Mouse (Mus musculus) left cerebral cortex, adult 2 months (tissue): ENCODE measurements around the gene Mark3. TPM values are rescaled to one million over a fixed set of nuclear protein-coding genes. Genes with fewer than 3 reads are reported as not detected.
A peak's percentile ranks its signal among the peaks of the same experiment; 100 is the strongest.

Experiments
- DNase-seq, 2 experiments: peaks; one replicate each; pipeline ENCODE4 v3.0.0; 2021 to 2022; ENCODE audit warnings: low spot score in 2 of 2, mixed read lengths in 1 of 2; ENCODE audit errors: extremely low spot score in 1 of 2
- H3K27ac ChIP-seq: fragments of 200-600 bp; 2 replicates; pipeline ENCODE4 v1.8.1; 2022
- H3K4me3 ChIP-seq: fragments of 200-600 bp; 2 replicates; pipeline ENCODE4 v1.8.1; 2022
- CTCF ChIP-seq: fragments of 200-600 bp; IDR thresholded peaks from 2 replicates; pipeline ENCODE4 v1.8.1; 2022; ENCODE audit warnings: antibody characterized with exemption, mild to moderate bottlenecking, moderate library complexity
- intact Hi-C: fragments of 180-260 bp; cut with DNase I; formaldehyde crosslinking; loops from one replicate; pipeline ENCODE4 v1.15.1; 2025
- total RNA-seq, 2 experiments: library from RNA; stranded (reverse); gene quantifications; 2 replicates each; pipeline ENCODE4 v1.2.3; 2021

Mark3 gene
- total RNA-seq, 2 experiments from 2014 or later, result 102 TPM

- intact Hi-C loops, result no loop called here
Observed at GRCm38 (mm10) chr12:111562276-111562814, 12.0 kb upstream of the Mark3 start.

DNA sequence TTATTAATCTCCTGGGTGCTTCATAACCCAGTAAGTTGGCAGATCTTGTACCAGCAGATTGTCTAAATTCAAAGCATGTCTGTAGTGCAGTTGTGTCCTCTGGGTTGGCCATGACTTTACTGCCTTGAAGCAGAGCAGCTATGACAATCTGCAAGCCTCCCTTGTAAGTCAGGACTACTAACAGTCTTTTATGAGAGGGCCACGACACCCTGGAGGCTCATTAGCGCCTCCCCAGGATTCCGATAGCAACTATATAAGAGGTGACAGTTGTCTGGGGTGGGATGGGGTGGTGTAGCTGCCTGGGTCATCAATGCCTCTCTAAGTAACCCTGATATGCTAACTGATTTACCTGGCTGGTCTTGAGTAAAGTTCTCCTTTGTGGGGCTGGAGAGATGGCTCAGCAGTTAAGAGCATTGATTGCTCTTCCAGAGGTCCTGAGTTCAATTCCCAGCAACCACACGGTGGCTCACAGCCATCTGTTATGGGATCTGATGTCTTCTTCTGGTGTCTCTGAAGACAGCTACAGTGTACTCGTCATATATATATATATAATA, 11.2 kb upstream of the Mark3 start:
- Histone ChIP-seq H3K27ac (peak overlapping the region; percentile 30; the same call in 1 of the 2 replicates), H3K4me3 (no peak overlapping the region)
- no peak for DNase-seq
- intact Hi-C loops, result no loop called here
- no peak; the same call in 1 of the 2 replicates for TF ChIP-seq CTCF

More at GRCm38 (mm10) chr12:111562276-111562814, 12.0 kb upstream of the Mark3 start:
- TF ChIP-seq CTCF, result no peak
- no peak for DNase-seq
- Histone ChIP-seq H3K27ac (peak overlapping the region; percentile 30; the same call in 1 of the 2 replicates), H3K4me3 (no peak overlapping the region)

DNA sequence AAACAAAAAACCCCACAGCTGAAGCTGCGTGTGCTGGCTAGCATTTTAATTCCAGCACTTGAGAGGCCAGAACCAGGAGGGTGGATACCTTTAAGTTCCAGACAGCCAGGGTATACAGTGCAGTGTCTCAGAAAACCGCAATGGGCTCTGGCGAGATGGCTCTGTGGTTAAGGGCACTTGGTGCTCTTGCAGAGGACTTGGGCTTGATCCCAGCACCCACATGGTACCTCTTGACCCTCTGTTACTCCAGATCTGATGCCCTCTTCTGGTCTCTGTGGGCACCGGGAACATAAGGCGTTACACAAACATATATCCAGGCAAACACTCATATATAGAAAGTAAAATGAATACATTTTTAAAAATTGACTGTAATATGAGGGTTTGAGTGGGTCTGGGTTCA, 9.0 kb upstream of the Mark3 start:
- Histone ChIP-seq H3K4me3 (no peak overlapping the region), H3K27ac (no peak overlapping the region)
- no peak for TF ChIP-seq CTCF
- intact Hi-C loops, result no loop called here
- no peak for DNase-seq

- DNase-seq, result no peak
- TF ChIP-seq CTCF, result no peak
- intact Hi-C loops, result no loop called here
- H3K27ac ChIP-seq, result no peak overlapping the region
- H3K4me3 ChIP-seq, result no peak overlapping the region
Observed at GRCm38 (mm10) chr12:111568836-111569235, 5.5 kb upstream of the Mark3 start.

GRCm38 (mm10) chr12:111572406-111572805, 1.9 kb upstream of the Mark3 start:
- Histone ChIP-seq H3K27ac (no peak overlapping the region), H3K4me3 (no peak overlapping the region)
- no peak for TF ChIP-seq CTCF
- DNase-seq, result no peak
- intact Hi-C loops, result loop anchor here (5.0 kb wide), 1 partner anchor 75 kb away; no protein-coding TSS in a partner anchor

DNA sequence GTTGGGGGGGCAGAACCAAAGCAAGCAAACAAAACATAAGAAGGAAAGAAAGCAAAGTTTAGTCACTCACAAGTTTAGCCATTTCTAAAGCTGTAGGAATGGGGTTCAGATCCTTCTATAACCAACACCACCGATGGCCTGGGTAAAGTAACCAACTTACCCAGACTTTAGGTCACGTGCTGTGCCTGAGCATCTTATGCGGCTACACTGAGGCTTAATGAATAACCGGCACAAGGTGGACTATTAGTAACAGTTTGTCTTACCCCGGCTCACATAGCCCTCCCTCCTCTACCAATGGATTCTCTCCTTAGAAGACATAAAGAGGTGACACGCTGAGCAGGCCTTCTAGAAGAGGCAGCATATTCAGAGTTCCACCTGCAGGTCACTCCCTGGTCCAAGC, 1.0 kb upstream of the Mark3 start:
- intact Hi-C loops, result loop anchor here (1.0 to 5.0 kb wide), 2 partner anchors 22 to 74 kb away; no protein-coding TSS in a partner anchor

DNA sequence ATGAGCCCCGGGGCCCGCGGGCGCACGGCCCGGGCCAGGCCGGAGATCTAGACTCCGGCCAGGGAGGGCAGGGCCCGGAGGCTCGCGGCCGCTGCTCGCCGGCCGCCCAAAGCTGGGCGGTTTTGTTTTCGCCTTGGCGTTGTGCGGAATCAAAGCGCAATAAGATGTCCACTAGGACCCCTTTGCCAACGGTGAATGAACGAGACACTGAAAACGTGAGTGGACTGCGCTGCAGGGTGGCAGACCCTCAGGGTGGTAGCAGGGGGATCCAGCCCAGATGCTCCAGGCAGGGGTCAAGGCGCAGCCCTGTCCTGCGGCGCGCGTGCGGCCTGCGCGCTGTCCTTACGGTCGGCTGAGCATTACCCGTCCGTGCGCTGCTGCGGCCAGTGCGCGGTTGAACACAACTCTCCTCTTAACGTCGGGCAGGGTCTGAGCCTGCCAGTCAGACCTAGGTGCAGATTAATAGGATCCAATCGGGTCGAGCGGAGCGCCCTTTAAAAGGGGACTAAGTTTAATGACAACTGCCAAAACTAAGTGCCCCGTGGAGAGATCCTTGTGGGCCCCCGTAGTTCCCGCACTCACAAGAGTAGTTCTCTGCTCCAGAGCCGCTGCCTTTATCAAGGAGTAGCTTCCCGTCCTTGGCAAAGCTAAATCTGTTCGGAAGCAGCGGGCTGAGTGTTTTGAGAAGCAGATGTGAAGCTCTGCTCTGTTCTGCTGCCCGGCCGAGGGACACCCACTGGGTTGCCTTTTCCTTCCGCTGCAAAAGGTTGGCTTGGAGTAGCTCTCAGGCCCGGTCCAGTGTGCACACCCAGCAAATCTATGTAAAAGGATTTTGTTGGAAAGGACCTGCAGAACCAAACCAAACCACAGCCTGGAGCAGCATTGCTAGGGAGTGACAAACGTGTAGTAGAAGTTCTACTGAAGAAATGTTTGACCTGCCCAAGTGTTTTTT, 840 bp downstream of the Mark3 start:
- TF ChIP-seq CTCF, result no peak
- Histone ChIP-seq H3K27ac (peak overlapping the region; percentile 96), H3K4me3 (peak overlapping the region; percentile 71)
- intact Hi-C loops, result loop anchor here (2.0 to 5.0 kb wide), 2 partner anchors 36 to 72 kb away; partner anchors contain the start of gene Eif5
- peak; percentile 27 to 40 for DNase-seq

More for the DNA sequence above, 1.0 kb upstream of the Mark3 start:
- Histone ChIP-seq H3K27ac (peak overlapping the region; percentile 91), H3K4me3 (peak overlapping the region; percentile 71)
- no peak for TF ChIP-seq CTCF
- DNase-seq, result no peak

DNA sequence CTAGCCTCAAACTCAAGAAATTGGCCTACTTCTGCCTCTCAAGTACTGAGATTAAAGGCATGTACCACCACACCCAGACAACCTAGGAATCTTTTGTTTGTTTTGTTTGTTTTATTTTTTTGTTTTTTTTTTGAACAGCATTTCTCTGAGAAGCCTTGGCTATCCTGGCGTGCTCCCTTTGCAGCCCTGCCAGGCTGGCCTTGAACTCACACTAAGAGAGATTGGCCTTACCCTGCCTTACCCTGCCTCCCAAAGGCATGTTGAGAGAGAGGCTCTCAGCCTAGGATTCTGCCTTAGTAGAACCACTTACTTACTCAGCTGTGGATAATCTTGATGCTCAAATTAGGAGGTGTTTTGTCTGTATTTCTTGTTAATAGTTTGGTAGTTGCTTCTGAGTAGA, 8.7 kb downstream of the Mark3 start:
- Histone ChIP-seq H3K4me3 (no peak overlapping the region), H3K27ac (no peak overlapping the region)
- TF ChIP-seq CTCF, result no peak
- no peak for DNase-seq
- intact Hi-C loops, result no loop called here

GRCm38 (mm10) chr12:111584401-111584800, 10.1 kb downstream of the Mark3 start:
- no peak for TF ChIP-seq CTCF
- intact Hi-C loops, result no loop called here
- DNase-seq, result no peak
- Histone ChIP-seq H3K4me3 (no peak overlapping the region), H3K27ac (no peak overlapping the region)

DNA sequence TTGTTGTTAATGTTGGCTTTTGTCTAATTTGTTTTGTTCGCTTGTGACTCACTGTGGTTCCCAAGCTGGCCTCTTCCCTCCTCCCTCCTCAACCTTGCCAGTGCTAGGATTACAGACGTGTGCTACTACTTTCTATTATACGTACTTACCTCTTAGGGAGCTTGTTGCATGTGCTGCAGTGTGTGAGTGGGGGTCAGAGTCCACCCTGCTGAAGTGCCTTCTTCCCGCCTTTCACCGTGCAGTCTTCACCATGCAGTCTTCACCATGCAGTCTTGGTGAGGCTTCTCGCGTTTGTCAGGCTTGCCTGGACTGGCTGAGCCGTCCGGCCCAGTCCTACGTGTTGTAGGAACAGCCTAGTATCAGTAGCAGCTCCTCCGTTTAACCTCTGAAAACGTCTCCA, 12.9 kb downstream of the Mark3 start:
- intact Hi-C loops, result no loop called here
- DNase-seq, result no peak
- TF ChIP-seq CTCF, result no peak
- Histone ChIP-seq H3K27ac (no peak overlapping the region), H3K4me3 (no peak overlapping the region)

- no peak for DNase-seq
- Histone ChIP-seq H3K27ac (no peak overlapping the region), H3K4me3 (no peak overlapping the region)
- intact Hi-C loops, result no loop called here
- TF ChIP-seq CTCF, result no peak
Observed at GRCm38 (mm10) chr12:111592407-111593021, 18.2 kb downstream of the Mark3 start.
